Mouse (Mus musculus): ENCODE measurements around the gene Thbs3. TPM values are rescaled to one million over a fixed set of nuclear protein-coding genes. Genes with fewer than 3 reads are reported as not detected.

The Thbs3 gene
- polyA plus RNA-seq, 1 experiment from 2014 or later, result 24.2 TPM

- no peak for ATAC-seq (ENCODE audit: insufficient number of reproducible peaks, insufficient read depth, low FRiP score, low read depth)
- no peaks in the 10 kb centered on the region for H3K27me3 ChIP-seq (ENCODE audit: control insufficient read depth, insufficient read depth, low read length)
- no peaks in the 10 kb centered on the region for H3K9me3 ChIP-seq (ENCODE audit: control insufficient read depth, low read depth, low read length)
- H3K27ac ChIP-seq (ENCODE audit: low read length), result no peak overlapping the region
- no peak overlapping the region for H3K9ac ChIP-seq (replicated peaks; ENCODE audit: low read depth, low read length)
- H3K4me1 ChIP-seq (ENCODE audit: control insufficient read depth, insufficient read depth, low read length), result peaks cover 30% of the 10 kb centered on the region
- peaks cover 7% of the 10 kb centered on the region for H3K36me3 ChIP-seq (ENCODE audit: control insufficient read depth, insufficient read depth, low read length)
- H3K4me3 ChIP-seq (ENCODE audit: low read depth, low read length), result no peak overlapping the region
- H3K4me2 ChIP-seq (replicated peaks; ENCODE audit: low read depth, low read length), result no peak overlapping the region
- WGBS, result 65% methylated on average over 6 of the region's 6 CpGs
These were observed 56.8 kb downstream of the Thbs3 start for GRCm38 (mm10) chr3:89271760-89272159.

DNA sequence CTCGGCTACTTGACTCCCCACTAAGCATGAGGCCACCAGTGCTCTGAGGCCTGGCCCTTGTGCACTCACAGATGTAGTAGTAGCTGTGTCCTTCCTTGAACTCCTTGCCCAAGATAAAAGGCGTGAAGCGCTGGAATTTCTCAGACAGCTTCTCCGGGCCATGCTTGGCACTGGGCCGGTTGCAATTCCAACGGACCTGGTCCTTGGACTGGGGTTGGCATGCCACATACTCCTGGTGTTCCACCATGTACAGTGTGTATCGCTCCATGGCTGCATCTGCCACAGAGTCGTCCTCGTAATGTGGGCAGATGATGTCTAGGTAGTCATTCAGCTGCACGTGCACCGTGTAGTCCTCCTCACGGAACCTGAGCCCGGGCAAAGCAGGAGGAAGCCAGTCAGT is 61.1 kb downstream of the Thbs3 start:
- H3K27me3 ChIP-seq (ENCODE audit: control insufficient read depth, insufficient read depth, low read length), result no peaks in the 10 kb centered on the region
- H3K9ac ChIP-seq (replicated peaks; ENCODE audit: low read depth, low read length), result no peak overlapping the region
- ATAC-seq (ENCODE audit: insufficient number of reproducible peaks, insufficient read depth, low FRiP score, low read depth), result no peak
- H3K4me3 ChIP-seq (ENCODE audit: low read depth, low read length), result no peak overlapping the region
- H3K4me2 ChIP-seq (replicated peaks; ENCODE audit: low read depth, low read length), result no peak overlapping the region
- peaks cover 29% of the 10 kb centered on the region for H3K4me1 ChIP-seq (ENCODE audit: control insufficient read depth, insufficient read depth, low read length)
- WGBS, result 89% methylated on average over 13 of the region's 13 CpGs
- peaks cover 7% of the 10 kb centered on the region; the same call in 1 of the 2 replicates for H3K36me3 ChIP-seq (ENCODE audit: control insufficient read depth, insufficient read depth, low read length)
- H3K9me3 ChIP-seq (ENCODE audit: control insufficient read depth, low read depth, low read length), result no peaks in the 10 kb centered on the region
- H3K27ac ChIP-seq (ENCODE audit: low read length), result no peak overlapping the region

MicroRNA genes within 50 kb of the gene (microRNA counts, 519-probe panel; counts per million panel counts)
- microRNA mmu-miR-92b, result not detected

Small RNA genes within 50 kb of the gene (microRNA-seq; reads per million reads assigned to microRNA genes)
- 309 reads per million, percentile 61 among the genes with 10 or more reads in this experiment for gene Mir92b

Other genes starting within 250 kb of the Thbs3 start
- 19.2 and 19.5 TPM in 2 replicates for gene Rusc1, start 121.9 kb upstream of the Thbs3 start, polyA plus RNA-seq (2014; fragmentation: Nextera tagmentation; extraction: Ambion mirVana)
- not detected in 2 replicates for gene Gm43738, start 114.1 kb upstream of the Thbs3 start, polyA plus RNA-seq (2014; fragmentation: Nextera tagmentation; extraction: Ambion mirVana)
- 247 and 278 TPM in 2 replicates for gene Fdps, start 113.2 kb upstream of the Thbs3 start, polyA plus RNA-seq (2014; fragmentation: Nextera tagmentation; extraction: Ambion mirVana)
- 2.8 and 3.3 TPM in 2 replicates for gene Pklr, start 79.0 kb upstream of the Thbs3 start, polyA plus RNA-seq (2014; fragmentation: Nextera tagmentation; extraction: Ambion mirVana)
- 1.4 and 1.9 TPM in 2 replicates for gene Hcn3, start 55.0 kb upstream of the Thbs3 start, polyA plus RNA-seq (2014; fragmentation: Nextera tagmentation; extraction: Ambion mirVana)
- 32.7 and 35.1 TPM in 2 replicates for gene Clk2, start 50.4 kb upstream of the Thbs3 start, polyA plus RNA-seq (2014; fragmentation: Nextera tagmentation; extraction: Ambion mirVana)
- 92.9 and 95.1 TPM in 2 replicates for gene Scamp3, start 37.7 kb upstream of the Thbs3 start, polyA plus RNA-seq (2014; fragmentation: Nextera tagmentation; extraction: Ambion mirVana)
- 28.3 and 28.7 TPM in 2 replicates for gene Fam189b, start 32.0 kb upstream of the Thbs3 start, polyA plus RNA-seq (2014; fragmentation: Nextera tagmentation; extraction: Ambion mirVana)
- 37.0 and 37.4 TPM in 2 replicates for gene Gba, start 12.3 kb upstream of the Thbs3 start, polyA plus RNA-seq (2014; fragmentation: Nextera tagmentation; extraction: Ambion mirVana)
- 182 and 196 TPM in 2 replicates for gene Mtx1, start 11.9 kb downstream of the Thbs3 start, polyA plus RNA-seq (2014; fragmentation: Nextera tagmentation; extraction: Ambion mirVana)
- gene Muc1, start 13.9 kb downstream of the Thbs3 start, polyA plus RNA-seq (2014; fragmentation: Nextera tagmentation; extraction: Ambion mirVana), result 56.3 and 58.2 TPM in 2 replicates
- gene Krtcap2, start 30.8 kb downstream of the Thbs3 start, polyA plus RNA-seq (2014; fragmentation: Nextera tagmentation; extraction: Ambion mirVana), result 297 and 314 TPM in 2 replicates
- 4.9 and 5.1 TPM in 2 replicates for gene Trim46, start 31.1 kb downstream of the Thbs3 start, polyA plus RNA-seq (2014; fragmentation: Nextera tagmentation; extraction: Ambion mirVana)
- 144 and 186 TPM in 2 replicates for gene Dpm3, start 44.2 kb downstream of the Thbs3 start, polyA plus RNA-seq (2014; fragmentation: Nextera tagmentation; extraction: Ambion mirVana)
- gene Slc50a1, start 55.4 kb downstream of the Thbs3 start, polyA plus RNA-seq (2014; fragmentation: Nextera tagmentation; extraction: Ambion mirVana), result 86.5 TPM in 2 replicates
- 39.3 and 45.0 TPM in 2 replicates for gene Efna1, start 66.0 kb downstream of the Thbs3 start, polyA plus RNA-seq (2014; fragmentation: Nextera tagmentation; extraction: Ambion mirVana)
- 10.9 and 11.6 TPM in 2 replicates for gene Efna3, start 107.8 kb downstream of the Thbs3 start, polyA plus RNA-seq (2014; fragmentation: Nextera tagmentation; extraction: Ambion mirVana)
- 24.0 and 25.3 TPM in 2 replicates for gene Efna4, start 122.8 kb downstream of the Thbs3 start, polyA plus RNA-seq (2014; fragmentation: Nextera tagmentation; extraction: Ambion mirVana)
- gene Adam15, start 134.8 kb downstream of the Thbs3 start, polyA plus RNA-seq (2014; fragmentation: Nextera tagmentation; extraction: Ambion mirVana), result 27.9 and 28.5 TPM in 2 replicates
- gene Dcst2, start 146.8 kb downstream of the Thbs3 start, polyA plus RNA-seq (2014; fragmentation: Nextera tagmentation; extraction: Ambion mirVana), result 0.18 and 0.42 TPM in 2 replicates
- gene Dcst1, start 150.1 kb downstream of the Thbs3 start, polyA plus RNA-seq (2014; fragmentation: Nextera tagmentation; extraction: Ambion mirVana), result 0.11 and 0.55 TPM in 2 replicates
- gene Zbtb7b, start 179.6 kb downstream of the Thbs3 start, polyA plus RNA-seq (2014; fragmentation: Nextera tagmentation; extraction: Ambion mirVana), result 4.5 and 5.7 TPM in 2 replicates
- 0.55 TPM in 1 of 2 replicates, not detected in the other for gene Lenep, start 187.6 kb downstream of the Thbs3 start, polyA plus RNA-seq (2014; fragmentation: Nextera tagmentation; extraction: Ambion mirVana)
- 22.3 and 24.5 TPM in 2 replicates for gene Flad1, start 196.7 kb downstream of the Thbs3 start, polyA plus RNA-seq (2014; fragmentation: Nextera tagmentation; extraction: Ambion mirVana)
- gene Cks1b, start 203.2 kb downstream of the Thbs3 start, polyA plus RNA-seq (2014; fragmentation: Nextera tagmentation; extraction: Ambion mirVana), result 470 and 503 TPM in 2 replicates
- 68.7 and 73.2 TPM in 2 replicates for gene Shc1, start 203.3 kb downstream of the Thbs3 start, polyA plus RNA-seq (2014; fragmentation: Nextera tagmentation; extraction: Ambion mirVana)
- 39.7 and 49.2 TPM in 2 replicates for gene Pygo2, start 215.0 kb downstream of the Thbs3 start, polyA plus RNA-seq (2014; fragmentation: Nextera tagmentation; extraction: Ambion mirVana)
- 21.7 and 25.3 TPM in 2 replicates for gene Pbxip1, start 221.5 kb downstream of the Thbs3 start, polyA plus RNA-seq (2014; fragmentation: Nextera tagmentation; extraction: Ambion mirVana)
- gene Pmvk, start 239.4 kb downstream of the Thbs3 start, polyA plus RNA-seq (2014; fragmentation: Nextera tagmentation; extraction: Ambion mirVana), result 50.4 and 50.5 TPM in 2 replicates

All from stomach, embryonic 14.5 days (tissue).